Comparison of ENCODE assay signal across 9 mouse cellular contexts in genomic region chr1:36273288-36273687, GRCm38 (mm10). TPM values are rescaled to one million over a fixed set of nuclear protein-coding genes. Genes with fewer than 3 reads are reported as not detected.
DNase-seq lines count a peak whose midpoint lies in the region; ATAC-seq and TF ChIP-seq lines count a peak whose summit lies in the region.
"Had no signal": no experiment of that assay in that cellular context is flagged by ENCODE, and none has a peak within 500 bp of the region (broad histone marks: within the 10 kb centered on the region; RNA-seq: fewer than 3 reads in every experiment).

No protein-coding gene starts in this region.

- no peaks in the 10 kb centered on the region for H3K36me3 ChIP-seq in kidney, embryonic 14.5 days (ENCODE audit: control insufficient read depth, insufficient read depth, low read length)
- no peaks in the 10 kb centered on the region for H3K36me3 ChIP-seq in lung, postnatal 0 days (ENCODE audit: insufficient read depth, low read length)
- no peaks in the 10 kb centered on the region for H3K36me3 ChIP-seq in forebrain, embryonic 16.5 days (ENCODE audit: control insufficient read depth, insufficient read depth)
- H3K36me3 ChIP-seq: midbrain, embryonic 12.5 days had no signal

- TF ChIP-seq EP300 in lung, postnatal 0 days (IDR thresholded peaks at IDR 0.05): peak; percentile 73

- peak overlapping the region; percentile 24 for H3K4me3 ChIP-seq in kidney, embryonic 14.5 days (ENCODE audit: low read length)
- peak overlapping the region; percentile 17; the same call in 1 of the 2 replicates for H3K4me3 ChIP-seq in lung, postnatal 0 days (ENCODE audit: low read depth, low read length)
- H3K4me3 ChIP-seq in forebrain, embryonic 16.5 days (replicated peaks; ENCODE audit: low read length): no peak overlapping the region
- H3K4me3 ChIP-seq: midbrain, embryonic 12.5 days had no signal

- H3K9ac ChIP-seq in kidney, embryonic 14.5 days (ENCODE audit: low read depth, low read length): peak overlapping the region; percentile 40; the same call in 1 of the 2 replicates
- H3K9ac ChIP-seq in lung, postnatal 0 days (replicated peaks; ENCODE audit: low read depth): 0 out of 2 replicates have a peak overlapping the region, but pooled peaks have one; percentile 32
- no peak overlapping the region for H3K9ac ChIP-seq in forebrain, embryonic 16.5 days (replicated peaks; ENCODE audit: low read depth, low read length)
- H3K9ac ChIP-seq: midbrain, embryonic 12.5 days had no signal

- peak overlapping the region; percentile 91 for H3K27ac ChIP-seq in kidney, embryonic 14.5 days (ENCODE audit: low read depth, low read length)
- H3K27ac ChIP-seq in lung, postnatal 0 days (ENCODE audit: low read length): peak overlapping the region; percentile 73
- H3K27ac ChIP-seq in forebrain, embryonic 16.5 days (ENCODE audit: low read length): no peak overlapping the region
- H3K27ac ChIP-seq: midbrain, embryonic 12.5 days had no signal

- H3K4me1 ChIP-seq in kidney, embryonic 14.5 days (ENCODE audit: control insufficient read depth, insufficient read depth, low read length): peaks cover 56% of the 10 kb centered on the region
- H3K4me1 ChIP-seq in lung, postnatal 0 days (ENCODE audit: insufficient read depth, low read depth, low read length): peaks cover 8% of the 10 kb centered on the region; the same call in 1 of the 2 replicates
- peaks cover 3% of the 10 kb centered on the region; the same call in 1 of the 2 replicates for H3K4me1 ChIP-seq in forebrain, embryonic 16.5 days (replicated peaks; ENCODE audit: control insufficient read depth, insufficient read depth, low read length)
- H3K4me1 ChIP-seq: midbrain, embryonic 12.5 days had no signal

- DNase-seq in layer of hippocampus, adult 9-11 months: peak; percentile 37
- DNase-seq in layer of hippocampus, adult 18-20 months (ENCODE audit: low spot score in 2 of 2): no peak
- peak; percentile 67 to 82 for DNase-seq in heart, adult 18-20 months
- peak; percentile 79 for DNase-seq in lung, postnatal 0 days (ENCODE audit: low spot score)
- peak; percentile 64 for DNase-seq in yolk sac, embryonic 10.5 days (ENCODE audit: low spot score)
- DNase-seq in ovary, postnatal 14 days (ENCODE audit: low spot score): no peak

- peak; percentile 75 for ATAC-seq in kidney, embryonic 14.5 days (ENCODE audit: low FRiP score, low TSS enrichment)
- ATAC-seq in lung, postnatal 0 days: peak; percentile 69
- ATAC-seq in forebrain, embryonic 16.5 days: no peak

- H3K4me2 ChIP-seq in kidney, embryonic 14.5 days (replicated peaks; ENCODE audit: low read depth, low read length): peak overlapping the region; percentile 40
- H3K4me2 ChIP-seq in lung, postnatal 0 days (replicated peaks; ENCODE audit: low read depth, low read length): peak overlapping the region; percentile 42
- no peak overlapping the region for H3K4me2 ChIP-seq in forebrain, embryonic 16.5 days (ENCODE audit: low read length)
- H3K4me2 ChIP-seq: midbrain, embryonic 12.5 days had no signal

- TF ChIP-seq CTCF in lung, postnatal 0 days (IDR thresholded peaks at IDR 0.05): no peak

- no peaks in the 10 kb centered on the region for H3K9me3 ChIP-seq in kidney, embryonic 14.5 days (ENCODE audit: control insufficient read depth, low read length)
- no peaks in the 10 kb centered on the region for H3K9me3 ChIP-seq in lung, postnatal 0 days (ENCODE audit: low read length)
- no peaks in the 10 kb centered on the region for H3K9me3 ChIP-seq in forebrain, embryonic 16.5 days (ENCODE audit: control insufficient read depth, low read length)
- H3K9me3 ChIP-seq: midbrain, embryonic 12.5 days had no signal

- H3K27me3 ChIP-seq in kidney, embryonic 14.5 days (ENCODE audit: control insufficient read depth, insufficient read depth, low read length): no peaks in the 10 kb centered on the region
- no peaks in the 10 kb centered on the region for H3K27me3 ChIP-seq in lung, postnatal 0 days (replicated peaks; ENCODE audit: insufficient read depth, low read length)
- peaks cover 6% of the 10 kb centered on the region; the same call in 1 of the 2 replicates for H3K27me3 ChIP-seq in forebrain, embryonic 16.5 days (replicated peaks; ENCODE audit: control insufficient read depth, insufficient read depth, low read length)

- WGBS in kidney, embryonic 14.5 days: 2% methylated on average over 9 of the region's 9 CpGs
- WGBS in lung, postnatal 0 days: 8% methylated on average over 9 of the region's 9 CpGs
- 52% methylated on average over 9 of the region's 9 CpGs for WGBS in forebrain, embryonic 16.5 days

RNA-seq across cellular contexts. Expression of gene Neurl3, which starts 1.2 kb away (rescaled TPM):
- total RNA-seq in layer of hippocampus, adult 18-20 months (2021): under 1 TPM; 0.53 to 0.77 TPM
- total RNA-seq in heart, adult 18-20 months (2021): 1 to 10 TPM; 3.2 to 3.4 TPM
- polyA plus RNA-seq in kidney, embryonic 14.5 days (2014; fragmentation: Nextera tagmentation; extraction: Ambion mirVana): 10.8 and 17.4 TPM in 2 replicates
- polyA plus RNA-seq in lung, postnatal 0 days (2015; fragmentation: Nextera tagmentation; extraction: Ambion mirVana): 12.7 and 15.9 TPM in 2 replicates
- 0.41 and 0.47 TPM in 2 replicates for polyA plus RNA-seq in forebrain, embryonic 16.5 days (2015; fragmentation: Nextera tagmentation; extraction: Ambion mirVana)

RNA-seq across cellular contexts. Expression of gene Uggt1, which starts 28.8 kb away (rescaled TPM):
- total RNA-seq in layer of hippocampus, adult 18-20 months (2021): 10 to 100 TPM; 33.6 to 39.2 TPM
- 10 to 100 TPM; 26.3 to 28.2 TPM for total RNA-seq in heart, adult 18-20 months (2021)
- 58.0 and 81.1 TPM in 2 replicates for polyA plus RNA-seq in kidney, embryonic 14.5 days (2014; fragmentation: Nextera tagmentation; extraction: Ambion mirVana)
- 29.1 and 33.6 TPM in 2 replicates for polyA plus RNA-seq in lung, postnatal 0 days (2015; fragmentation: Nextera tagmentation; extraction: Ambion mirVana)
- 50.8 and 56.9 TPM in 2 replicates for polyA plus RNA-seq in forebrain, embryonic 16.5 days (2015; fragmentation: Nextera tagmentation; extraction: Ambion mirVana)

RNA-seq across cellular contexts. Expression of gene Arid5a, which starts 34.2 kb away (rescaled TPM):
- 10 to 100 TPM; 15.2 to 16.4 TPM for total RNA-seq in layer of hippocampus, adult 18-20 months (2021)
- 10 to 100 TPM; 10.8 to 12.7 TPM for total RNA-seq in heart, adult 18-20 months (2021)
- polyA plus RNA-seq in kidney, embryonic 14.5 days (2014; fragmentation: Nextera tagmentation; extraction: Ambion mirVana): 2.3 and 4.5 TPM in 2 replicates
- polyA plus RNA-seq in lung, postnatal 0 days (2015; fragmentation: Nextera tagmentation; extraction: Ambion mirVana): 14.9 and 15.3 TPM in 2 replicates
- 3.8 and 4.7 TPM in 2 replicates for polyA plus RNA-seq in forebrain, embryonic 16.5 days (2015; fragmentation: Nextera tagmentation; extraction: Ambion mirVana)

Comparison
In these comparisons a context has a peak if more than half of its experiments do, and no peak if none do; other contexts are left out.
1. DNase-seq: peak in layer of hippocampus, adult 9-11 months (single experiment), heart, adult 18-20 months (2 of 2), lung, postnatal 0 days (single experiment) and yolk sac, embryonic 10.5 days (single experiment); none in layer of hippocampus, adult 18-20 months (0 of 2) and ovary, postnatal 14 days (single experiment).